Mouse (Mus musculus): ENCODE data around the gene Ccdc182. TPM values are rescaled to one million over a fixed set of nuclear protein-coding genes. Genes with fewer than 3 reads are reported as not detected.
A peak's percentile ranks its signal among the peaks of the same experiment; 100 is the strongest.

The Ccdc182 gene
- polyA plus RNA-seq, 1 experiment from 2014 or later: 0.23 TPM

- ATAC-seq (ENCODE audit: low read depth): no peak
- WGBS: 75% methylated on average over 6 of the region's 6 CpGs
- Histone ChIP-seq H3K9me3 (ENCODE audit: control insufficient read depth, low read length) (no peaks in the 10 kb centered on the region), H3K36me3 (ENCODE audit: control insufficient read depth, insufficient read depth, low read length) (no peaks in the 10 kb centered on the region), H3K4me2 (ENCODE audit: low read depth, low read length) (no peak overlapping the region), H3K27me3 (ENCODE audit: control insufficient read depth, insufficient read depth, low read length) (no peaks in the 10 kb centered on the region), H3K4me1 (ENCODE audit: control insufficient read depth, insufficient read depth, low read length) (peaks cover 23% of the 10 kb centered on the region; the same call in 1 of the 2 replicates), H3K4me3 (ENCODE audit: low read depth, low read length) (no peak overlapping the region), H3K9ac (replicated peaks; ENCODE audit: low read depth, low read length) (no peak overlapping the region), H3K27ac (ENCODE audit: low read depth, low read length) (no peak overlapping the region)
Measured at GRCm38 (mm10) chr11:88310773-88311172, 16.9 kb downstream of the Ccdc182 start.

DNA sequence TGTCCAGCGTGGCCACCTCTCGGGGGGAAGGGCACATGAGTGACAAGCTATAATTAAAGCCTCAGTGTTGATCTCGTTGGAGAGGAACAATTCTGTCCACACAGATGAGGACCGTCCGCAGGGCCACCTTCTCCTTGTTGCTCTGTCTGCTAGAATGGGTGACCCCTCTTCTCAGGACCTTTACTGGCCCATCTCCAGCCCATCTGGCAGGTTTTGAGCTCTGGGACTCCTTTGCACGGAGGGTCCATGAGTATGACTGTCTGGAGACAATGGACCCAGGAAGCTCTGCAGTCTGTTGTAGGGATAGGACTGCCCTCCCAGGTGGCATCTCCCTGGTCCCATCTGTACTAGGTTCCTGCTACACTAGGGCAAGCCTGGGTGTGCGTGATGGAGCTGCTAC, 17.7 kb downstream of the Ccdc182 start:
- Histone ChIP-seq H3K9ac (replicated peaks; ENCODE audit: low read depth, low read length) (no peak overlapping the region), H3K27ac (ENCODE audit: low read depth, low read length) (no peak overlapping the region), H3K4me1 (ENCODE audit: control insufficient read depth, insufficient read depth, low read length) (peaks cover 23% of the 10 kb centered on the region; the same call in 1 of the 2 replicates), H3K4me3 (ENCODE audit: low read depth, low read length) (no peak overlapping the region), H3K9me3 (ENCODE audit: control insufficient read depth, low read length) (no peaks in the 10 kb centered on the region), H3K4me2 (ENCODE audit: low read depth, low read length) (no peak overlapping the region), H3K27me3 (ENCODE audit: control insufficient read depth, insufficient read depth, low read length) (no peaks in the 10 kb centered on the region), H3K36me3 (ENCODE audit: control insufficient read depth, insufficient read depth, low read length) (no peaks in the 10 kb centered on the region)
- 52% methylated on average over 7 of the region's 7 CpGs for WGBS
- ATAC-seq (ENCODE audit: low read depth): no peak

DNA sequence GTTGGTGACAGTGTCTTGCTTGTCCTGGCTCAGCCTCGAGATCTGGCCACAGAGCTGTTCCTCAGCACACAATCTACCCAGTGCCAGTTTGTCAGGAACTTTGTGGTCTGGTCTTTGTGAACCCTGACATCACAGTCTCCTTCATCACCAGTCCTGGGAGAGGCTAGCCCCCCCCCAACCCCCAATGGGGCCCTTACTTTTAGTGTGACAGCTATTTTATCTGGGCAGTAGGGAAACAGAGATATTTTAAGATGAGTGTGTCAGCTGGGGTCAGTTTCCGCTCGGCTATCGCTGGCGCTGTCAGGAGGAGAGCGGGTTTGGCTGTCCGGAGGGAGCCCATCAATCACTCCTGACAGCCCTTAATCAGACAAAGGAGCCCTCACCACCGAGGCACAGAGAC, 19.7 kb downstream of the Ccdc182 start:
- Histone ChIP-seq H3K9me3 (ENCODE audit: control insufficient read depth, low read length) (no peaks in the 10 kb centered on the region), H3K4me3 (ENCODE audit: low read depth, low read length) (no peak overlapping the region), H3K27me3 (ENCODE audit: control insufficient read depth, insufficient read depth, low read length) (no peaks in the 10 kb centered on the region), H3K27ac (ENCODE audit: low read depth, low read length) (no peak overlapping the region), H3K36me3 (ENCODE audit: control insufficient read depth, insufficient read depth, low read length) (no peaks in the 10 kb centered on the region), H3K4me2 (ENCODE audit: low read depth, low read length) (no peak overlapping the region), H3K4me1 (ENCODE audit: control insufficient read depth, insufficient read depth, low read length) (peaks cover 27% of the 10 kb centered on the region; the same call in 1 of the 2 replicates), H3K9ac (replicated peaks; ENCODE audit: low read depth, low read length) (no peak overlapping the region)
- WGBS: 3% methylated on average over 8 of the region's 8 CpGs
- no peak for ATAC-seq (ENCODE audit: low read depth)

DNA sequence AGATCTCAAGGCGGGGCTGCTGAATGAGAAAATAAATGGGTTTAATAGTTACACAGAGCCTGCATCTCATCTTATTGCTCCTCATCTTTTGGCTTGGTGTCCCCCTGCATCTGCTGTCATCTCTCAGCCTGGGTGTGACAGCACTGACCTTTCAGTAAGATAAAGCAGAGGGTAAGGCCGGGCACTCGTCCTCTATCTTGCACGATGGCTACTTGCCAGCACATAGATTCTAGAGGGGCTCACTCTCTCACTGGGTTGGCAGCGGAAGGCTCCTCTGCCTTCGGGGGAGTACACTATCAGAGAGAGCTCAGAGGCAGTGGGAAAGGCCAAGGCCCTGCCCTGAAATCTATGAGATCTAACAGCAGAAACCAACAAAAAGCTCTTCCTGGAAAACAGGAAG, 20.6 kb downstream of the Ccdc182 start:
- Histone ChIP-seq H3K9me3 (ENCODE audit: control insufficient read depth, low read length) (no peaks in the 10 kb centered on the region), H3K4me1 (ENCODE audit: control insufficient read depth, insufficient read depth, low read length) (peaks cover 21% of the 10 kb centered on the region; the same call in 1 of the 2 replicates), H3K27ac (ENCODE audit: low read depth, low read length) (no peak overlapping the region), H3K4me2 (ENCODE audit: low read depth, low read length) (no peak overlapping the region), H3K36me3 (ENCODE audit: control insufficient read depth, insufficient read depth, low read length) (no peaks in the 10 kb centered on the region), H3K27me3 (ENCODE audit: control insufficient read depth, insufficient read depth, low read length) (no peaks in the 10 kb centered on the region), H3K9ac (replicated peaks; ENCODE audit: low read depth, low read length) (no peak overlapping the region), H3K4me3 (ENCODE audit: low read depth, low read length) (no peak overlapping the region)
- WGBS: 31% methylated on average over 6 of the region's 6 CpGs
- ATAC-seq (ENCODE audit: low read depth): no peak

GRCm38 (mm10) chr11:88315393-88315792, 21.5 kb downstream of the Ccdc182 start:
- Histone ChIP-seq H3K4me2 (ENCODE audit: low read depth, low read length) (no peak overlapping the region), H3K36me3 (ENCODE audit: control insufficient read depth, insufficient read depth, low read length) (no peaks in the 10 kb centered on the region), H3K27ac (ENCODE audit: low read depth, low read length) (no peak overlapping the region), H3K4me1 (ENCODE audit: control insufficient read depth, insufficient read depth, low read length) (peaks cover 19% of the 10 kb centered on the region; the same call in 1 of the 2 replicates), H3K9ac (replicated peaks; ENCODE audit: low read depth, low read length) (no peak overlapping the region), H3K27me3 (ENCODE audit: control insufficient read depth, insufficient read depth, low read length) (no peaks in the 10 kb centered on the region), H3K4me3 (ENCODE audit: low read depth, low read length) (no peak overlapping the region), H3K9me3 (ENCODE audit: control insufficient read depth, low read length) (no peaks in the 10 kb centered on the region)
- 88% methylated on average over 5 of the region's 5 CpGs for WGBS
- no peak for ATAC-seq (ENCODE audit: low read depth)

GRCm38 (mm10) chr11:88318850-88319249, 25.0 kb downstream of the Ccdc182 start:
- 74% methylated on average over 5 of the region's 5 CpGs for WGBS
- Histone ChIP-seq H3K9ac (replicated peaks; ENCODE audit: low read depth, low read length) (no peak overlapping the region), H3K27ac (ENCODE audit: low read depth, low read length) (no peak overlapping the region), H3K27me3 (ENCODE audit: control insufficient read depth, insufficient read depth, low read length) (no peaks in the 10 kb centered on the region), H3K4me3 (ENCODE audit: low read depth, low read length) (no peak overlapping the region), H3K36me3 (ENCODE audit: control insufficient read depth, insufficient read depth, low read length) (no peaks in the 10 kb centered on the region), H3K9me3 (ENCODE audit: control insufficient read depth, low read length) (no peaks in the 10 kb centered on the region), H3K4me2 (ENCODE audit: low read depth, low read length) (no peak overlapping the region), H3K4me1 (ENCODE audit: control insufficient read depth, insufficient read depth, low read length) (peaks cover 11% of the 10 kb centered on the region; the same call in 1 of the 2 replicates)
- no peak for ATAC-seq (ENCODE audit: low read depth)

DNA sequence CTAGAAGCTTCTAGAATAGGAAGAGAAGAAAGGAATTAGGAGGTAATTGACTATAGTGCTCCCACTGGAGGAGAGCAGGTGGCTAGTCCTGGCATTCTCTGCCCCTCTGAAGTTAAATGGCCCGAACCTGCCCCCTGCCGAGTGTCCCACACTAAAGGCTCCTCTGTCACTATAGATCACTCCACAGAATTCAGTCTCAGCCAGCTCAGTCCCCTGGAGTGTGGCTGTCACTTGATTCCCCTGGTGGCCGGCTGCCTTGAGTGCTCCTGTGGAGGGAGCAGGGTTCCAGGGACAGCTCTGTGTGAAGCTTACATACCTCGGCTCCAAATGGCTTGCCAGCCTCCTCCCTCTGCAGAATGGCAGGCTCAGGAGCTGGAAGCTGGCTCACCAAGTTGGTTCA, 33.2 kb downstream of the Ccdc182 start:
- no peaks in the 10 kb centered on the region for H3K36me3 ChIP-seq (ENCODE audit: control insufficient read depth, insufficient read depth, low read length)
- peaks cover 9% of the 10 kb centered on the region; the same call in 1 of the 2 replicates for H3K4me1 ChIP-seq (ENCODE audit: control insufficient read depth, insufficient read depth, low read length)
- H3K27ac ChIP-seq (ENCODE audit: low read depth, low read length): no peak overlapping the region
- ATAC-seq (ENCODE audit: low read depth): no peak; the same call in 1 of the 2 replicates
- no peak overlapping the region for H3K9ac ChIP-seq (replicated peaks; ENCODE audit: low read depth, low read length)
- H3K4me3 ChIP-seq (ENCODE audit: low read depth, low read length): no peak overlapping the region
- WGBS: 0% methylated on average over 4 of the region's 4 CpGs
- no peaks in the 10 kb centered on the region for H3K9me3 ChIP-seq (ENCODE audit: control insufficient read depth, low read length)
- no peaks in the 10 kb centered on the region for H3K27me3 ChIP-seq (ENCODE audit: control insufficient read depth, insufficient read depth, low read length)
- H3K4me2 ChIP-seq (ENCODE audit: low read depth, low read length): no peak overlapping the region

- Histone ChIP-seq H3K4me3 (ENCODE audit: low read depth, low read length) (no peak overlapping the region), H3K4me1 (ENCODE audit: control insufficient read depth, insufficient read depth, low read length) (peaks cover 14% of the 10 kb centered on the region; the same call in 1 of the 2 replicates), H3K4me2 (ENCODE audit: low read depth, low read length) (no peak overlapping the region), H3K36me3 (ENCODE audit: control insufficient read depth, insufficient read depth, low read length) (no peaks in the 10 kb centered on the region), H3K27me3 (ENCODE audit: control insufficient read depth, insufficient read depth, low read length) (no peaks in the 10 kb centered on the region), H3K9ac (replicated peaks; ENCODE audit: low read depth, low read length) (no peak overlapping the region), H3K27ac (ENCODE audit: low read depth, low read length) (no peak overlapping the region), H3K9me3 (ENCODE audit: control insufficient read depth, low read length) (no peaks in the 10 kb centered on the region)
- ATAC-seq (ENCODE audit: low read depth): peak; percentile 21; the same call in 1 of the 2 replicates
- 70% methylated on average over 17 of the region's 17 CpGs for WGBS
Measured at GRCm38 (mm10) chr11:88328813-88329595, 35.1 kb downstream of the Ccdc182 start.

- WGBS: 38% methylated on average over 11 of the region's 11 CpGs
- peak overlapping the region; percentile 53 for H3K27ac ChIP-seq (ENCODE audit: low read depth, low read length)
- no peak overlapping the region for H3K4me2 ChIP-seq (ENCODE audit: low read depth, low read length)
- H3K4me3 ChIP-seq (ENCODE audit: low read depth, low read length): no peak overlapping the region
- no peaks in the 10 kb centered on the region for H3K36me3 ChIP-seq (ENCODE audit: control insufficient read depth, insufficient read depth, low read length)
- no peak overlapping the region for H3K9ac ChIP-seq (replicated peaks; ENCODE audit: low read depth, low read length)
- H3K4me1 ChIP-seq (ENCODE audit: control insufficient read depth, insufficient read depth, low read length): peaks cover 14% of the 10 kb centered on the region; the same call in 1 of the 2 replicates
- no peaks in the 10 kb centered on the region for H3K9me3 ChIP-seq (ENCODE audit: control insufficient read depth, low read length)
- peak; percentile 50; the same call in 1 of the 2 replicates for ATAC-seq (ENCODE audit: low read depth)
- no peaks in the 10 kb centered on the region for H3K27me3 ChIP-seq (ENCODE audit: control insufficient read depth, insufficient read depth, low read length)
Measured at GRCm38 (mm10) chr11:88330799-88331198, 36.9 kb downstream of the Ccdc182 start.
